Comparison of ENCODE assay signal across 10 mouse cellular contexts in the genomic region with DNA sequence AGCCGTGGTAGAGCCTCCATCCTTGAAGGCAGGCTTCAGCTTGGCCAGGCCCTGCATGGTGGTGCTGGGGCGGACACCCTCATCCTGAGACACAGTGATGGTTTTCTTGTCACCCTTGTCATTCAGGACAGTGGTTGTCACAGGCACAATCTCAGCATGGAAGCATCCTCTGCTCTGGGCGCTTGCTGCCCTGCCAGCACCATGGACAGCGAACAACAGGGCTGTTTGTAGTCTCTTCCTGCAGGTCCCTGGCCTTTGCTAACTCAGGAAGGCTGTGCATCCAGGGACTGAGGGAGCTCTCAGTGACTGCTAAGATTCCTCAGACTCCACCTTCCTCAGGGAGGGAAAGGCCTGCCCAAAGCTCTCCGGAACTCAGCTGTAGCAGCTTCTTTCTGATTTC. TPM values are rescaled to one million over a fixed set of nuclear protein-coding genes. Genes with fewer than 3 reads are reported as not detected.
DNase-seq lines count a peak whose midpoint lies in the region; ATAC-seq and TF ChIP-seq lines count a peak whose summit lies in the region.
"Had no signal": no experiment of that assay in that cellular context is flagged by ENCODE, and none has a peak within 500 bp of the region (broad histone marks: within the 10 kb centered on the region; RNA-seq: fewer than 3 reads in every experiment).

No protein-coding gene starts in this region.

- 22% methylated on average over 5 of the region's 5 CpGs for WGBS in heart, postnatal 0 days
- 13% methylated on average over 5 of the region's 5 CpGs for WGBS in heart, embryonic 11.5 days (ENCODE audit: insufficient replicate concordance)
- 23% methylated on average over 5 of the region's 5 CpGs for WGBS in limb, embryonic 11.5 days
- WGBS in intestine, postnatal 0 days, result 17% methylated on average over 5 of the region's 5 CpGs

- no peak overlapping the region for H3K4me3 ChIP-seq in heart, postnatal 0 days (ENCODE audit: low read depth, low read length)
- no peak overlapping the region for H3K4me3 ChIP-seq in heart, embryonic 11.5 days (ENCODE audit: low read depth, low read length)
- no peak overlapping the region for H3K4me3 ChIP-seq in limb, embryonic 11.5 days (ENCODE audit: low read depth, low read length)
- H3K4me3 ChIP-seq in intestine, postnatal 0 days (ENCODE audit: low read depth, low read length), result no peak overlapping the region

- H3K4me2 ChIP-seq in heart, postnatal 0 days (ENCODE audit: low read depth, low read length), result no peak overlapping the region
- H3K4me2 ChIP-seq in heart, embryonic 11.5 days, result no peak overlapping the region
- H3K4me2 ChIP-seq in limb, embryonic 11.5 days (ENCODE audit: low read depth, severe bottlenecking), result no peak overlapping the region
- H3K4me2 ChIP-seq in intestine, postnatal 0 days (replicated peaks; ENCODE audit: low read depth), result no peak overlapping the region

- H3K27ac ChIP-seq in heart, postnatal 0 days (ENCODE audit: low read depth), result no peak overlapping the region
- no peak overlapping the region for H3K27ac ChIP-seq in heart, embryonic 11.5 days (ENCODE audit: low read depth, low read length)
- no peak overlapping the region for H3K27ac ChIP-seq in limb, embryonic 11.5 days (replicated peaks; ENCODE audit: low read depth, low read length)
- no peak overlapping the region for H3K27ac ChIP-seq in intestine, postnatal 0 days (ENCODE audit: low read depth, low read length)

- no peaks in the 10 kb centered on the region for H3K9me3 ChIP-seq in heart, postnatal 0 days (replicated peaks; ENCODE audit: control insufficient read depth, low read length)
- H3K9me3 ChIP-seq in heart, embryonic 11.5 days (replicated peaks; ENCODE audit: control insufficient read depth, low read length), result no peaks in the 10 kb centered on the region
- H3K9me3 ChIP-seq in limb, embryonic 11.5 days (ENCODE audit: control insufficient read depth, low read length), result no peaks in the 10 kb centered on the region
- H3K9me3 ChIP-seq in intestine, postnatal 0 days (ENCODE audit: control insufficient read depth), result no peaks in the 10 kb centered on the region

- DNase-seq in heart, postnatal 0 days (ENCODE audit: low spot score), result peak; percentile 54
- DNase-seq in 3T3-L1 (ENCODE audit: low read depth, low spot score), result peak; percentile 62
- DNase-seq in adrenal gland, postnatal 36 days, result peak; percentile 71 to 79
- peak; percentile 88 for DNase-seq in limb, embryonic 11.5 days (ENCODE audit: low spot score)
- peak; percentile 83 for DNase-seq in testis, postnatal 10 days (ENCODE audit: low spot score)
- DNase-seq in cerebellum, adult 11 months, result no peak

- no peak for TF ChIP-seq CTCF in heart, postnatal 0 days (IDR thresholded peaks at IDR 0.05; ENCODE audit: low read depth)
- no peak for TF ChIP-seq CTCF in intestine, postnatal 0 days (IDR thresholded peaks at IDR 0.05; ENCODE audit: low read depth)

- ATAC-seq in heart, postnatal 0 days (ENCODE audit: insufficient read depth, low read depth), result no peak
- ATAC-seq in heart, embryonic 11.5 days (replicated peaks; ENCODE audit: insufficient number of reproducible peaks, low FRiP score, low TSS enrichment), result no peak
- no peak for ATAC-seq in limb, embryonic 11.5 days (ENCODE audit: insufficient number of reproducible peaks, low FRiP score, low TSS enrichment, low read depth)
- no peak for ATAC-seq in intestine, postnatal 0 days

- no peak for TF ChIP-seq EP300 in heart, postnatal 0 days (IDR thresholded peaks at IDR 0.05; ENCODE audit: low read depth)

- H3K9ac ChIP-seq in heart, postnatal 0 days (replicated peaks; ENCODE audit: low read depth, low read length), result no peak overlapping the region
- no peak overlapping the region for H3K9ac ChIP-seq in heart, embryonic 11.5 days (ENCODE audit: low read depth, low read length)
- H3K9ac ChIP-seq in limb, embryonic 11.5 days (ENCODE audit: low read length), result no peak overlapping the region
- no peak overlapping the region for H3K9ac ChIP-seq in intestine, postnatal 0 days (ENCODE audit: low read depth, low read length)

- H3K36me3 ChIP-seq in heart, postnatal 0 days (replicated peaks; ENCODE audit: control insufficient read depth, insufficient read depth, low read length), result no peaks in the 10 kb centered on the region
- no peaks in the 10 kb centered on the region for H3K36me3 ChIP-seq in heart, embryonic 11.5 days (ENCODE audit: control insufficient read depth, insufficient read depth, low read length)
- H3K36me3 ChIP-seq in limb, embryonic 11.5 days (ENCODE audit: control insufficient read depth, insufficient read depth, low read length), result no peaks in the 10 kb centered on the region
- no peaks in the 10 kb centered on the region; the same call in 1 of the 2 replicates for H3K36me3 ChIP-seq in intestine, postnatal 0 days (ENCODE audit: control insufficient read depth, insufficient read depth)

- no peaks in the 10 kb centered on the region for H3K4me1 ChIP-seq in heart, postnatal 0 days (ENCODE audit: control insufficient read depth, insufficient read depth)
- H3K4me1 ChIP-seq in heart, embryonic 11.5 days (ENCODE audit: control insufficient read depth, insufficient read depth, low read length), result no peaks in the 10 kb centered on the region
- no peaks in the 10 kb centered on the region for H3K4me1 ChIP-seq in limb, embryonic 11.5 days (ENCODE audit: control insufficient read depth, insufficient read depth, low read length)
- H3K4me1 ChIP-seq in intestine, postnatal 0 days (replicated peaks; ENCODE audit: control insufficient read depth, insufficient read depth, low read length), result no peaks in the 10 kb centered on the region

- H3K27me3 ChIP-seq in heart, postnatal 0 days (ENCODE audit: control insufficient read depth, insufficient read depth, low read length), result 0 out of 2 replicates have a peak, but pooled peaks cover 3% of the 10 kb centered on the region
- H3K27me3 ChIP-seq in heart, embryonic 11.5 days (ENCODE audit: control insufficient read depth, insufficient read depth, low read length), result no peaks in the 10 kb centered on the region
- H3K27me3 ChIP-seq in limb, embryonic 11.5 days (ENCODE audit: control insufficient read depth, insufficient read depth, low read length), result no peaks in the 10 kb centered on the region
- no peaks in the 10 kb centered on the region for H3K27me3 ChIP-seq in intestine, postnatal 0 days (replicated peaks; ENCODE audit: control insufficient read depth, insufficient read depth, low read length)

RNA-seq across cellular contexts. Expression of a gene that starts 7.3 kb away (rescaled TPM):
- total RNA-seq in heart, postnatal 0 days (2014; rRNA removed; ENCODE audit: low replicate concordance), result 0.27 TPM in 1 of 2 replicates, not detected in the other
- polyA plus RNA-seq in heart, postnatal 0 days (2015; fragmentation: Nextera tagmentation; extraction: Ambion mirVana), result 0.15 and 0.30 TPM in 2 replicates
- polyA plus RNA-seq in heart, embryonic 11.5 days (2014; fragmentation: Nextera tagmentation; extraction: Ambion mirVana), result 0.50 TPM in 1 of 2 replicates, not detected in the other
- total RNA-seq in adrenal gland, postnatal 36 days (2021), result 10 to 100 TPM; 12.5 to 19.8 TPM
- 0.92 and 1.4 TPM in 2 replicates for polyA plus RNA-seq in limb, embryonic 11.5 days (2014; fragmentation: Nextera tagmentation; extraction: Ambion mirVana)
- polyA plus RNA-seq in intestine, postnatal 0 days (2015; fragmentation: Nextera tagmentation; extraction: Ambion mirVana), result 16.4 and 17.5 TPM in 2 replicates

RNA-seq across cellular contexts. Expression of a gene that starts 9.4 kb away (rescaled TPM):
- not detected in 2 replicates for total RNA-seq in heart, postnatal 0 days (2014; rRNA removed; ENCODE audit: low replicate concordance)
- polyA plus RNA-seq in heart, postnatal 0 days (2015; fragmentation: Nextera tagmentation; extraction: Ambion mirVana), result not detected in 2 replicates
- not detected in 2 replicates for polyA plus RNA-seq in heart, embryonic 11.5 days (2014; fragmentation: Nextera tagmentation; extraction: Ambion mirVana)
- total RNA-seq in adrenal gland, postnatal 36 days (2021), result not detected
- polyA plus RNA-seq in limb, embryonic 11.5 days (2014; fragmentation: Nextera tagmentation; extraction: Ambion mirVana), result not detected in 2 replicates
- polyA plus RNA-seq in intestine, postnatal 0 days (2015; fragmentation: Nextera tagmentation; extraction: Ambion mirVana), result not detected in 2 replicates
- total RNA-seq: left cerebral cortex, postnatal 10 days had no signal
- polyA plus RNA-seq: stomach, embryonic 14.5 days had no signal

RNA-seq across cellular contexts. Expression of a gene that starts 47.3 kb away (rescaled TPM):
- 5.0 TPM in 1 of 2 replicates, not detected in the other for total RNA-seq in heart, postnatal 0 days (2014; rRNA removed; ENCODE audit: low replicate concordance)
- 0.15 and 0.21 TPM in 2 replicates for polyA plus RNA-seq in heart, postnatal 0 days (2015; fragmentation: Nextera tagmentation; extraction: Ambion mirVana)
- 0.31 and 0.56 TPM in 2 replicates for polyA plus RNA-seq in heart, embryonic 11.5 days (2014; fragmentation: Nextera tagmentation; extraction: Ambion mirVana)
- total RNA-seq in adrenal gland, postnatal 36 days (2021), result 1 to 10 TPM; 1.7 to 2.3 TPM
- polyA plus RNA-seq in limb, embryonic 11.5 days (2014; fragmentation: Nextera tagmentation; extraction: Ambion mirVana), result 1.2 and 2.1 TPM in 2 replicates
- 0.05 and 0.07 TPM in 2 replicates for polyA plus RNA-seq in intestine, postnatal 0 days (2015; fragmentation: Nextera tagmentation; extraction: Ambion mirVana)

RNA-seq across cellular contexts. Expression of a gene that starts 56.3 kb away (rescaled TPM):
- total RNA-seq in heart, postnatal 0 days (2014; rRNA removed; ENCODE audit: low replicate concordance), result 21.1 and 27.1 TPM in 2 replicates
- polyA plus RNA-seq in heart, postnatal 0 days (2015; fragmentation: Nextera tagmentation; extraction: Ambion mirVana), result 12.9 and 14.6 TPM in 2 replicates
- 18.0 and 18.2 TPM in 2 replicates for polyA plus RNA-seq in heart, embryonic 11.5 days (2014; fragmentation: Nextera tagmentation; extraction: Ambion mirVana)
- total RNA-seq in adrenal gland, postnatal 36 days (2021), result 1 to 10 TPM; 8.0 to 9.6 TPM
- 18.8 and 22.0 TPM in 2 replicates for polyA plus RNA-seq in limb, embryonic 11.5 days (2014; fragmentation: Nextera tagmentation; extraction: Ambion mirVana)
- 6.3 and 6.5 TPM in 2 replicates for polyA plus RNA-seq in intestine, postnatal 0 days (2015; fragmentation: Nextera tagmentation; extraction: Ambion mirVana)

RNA-seq across cellular contexts. Expression of a gene that starts 59.3 kb away (rescaled TPM):
- not detected in 2 replicates for total RNA-seq in heart, postnatal 0 days (2014; rRNA removed; ENCODE audit: low replicate concordance)
- polyA plus RNA-seq in heart, postnatal 0 days (2015; fragmentation: Nextera tagmentation; extraction: Ambion mirVana), result not detected in 2 replicates
- not detected in 2 replicates for polyA plus RNA-seq in heart, embryonic 11.5 days (2014; fragmentation: Nextera tagmentation; extraction: Ambion mirVana)
- not detected for total RNA-seq in adrenal gland, postnatal 36 days (2021)
- polyA plus RNA-seq in limb, embryonic 11.5 days (2014; fragmentation: Nextera tagmentation; extraction: Ambion mirVana), result not detected in 2 replicates
- polyA plus RNA-seq in intestine, postnatal 0 days (2015; fragmentation: Nextera tagmentation; extraction: Ambion mirVana), result 0.10 TPM in 1 of 2 replicates, not detected in the other
- total RNA-seq: left cerebral cortex, postnatal 10 days had no signal
- polyA plus RNA-seq: stomach, embryonic 14.5 days had no signal
